Mouse (Mus musculus) frontal cortex, adult (tissue): ENCODE measurements around the gene Adam10.
A peak's percentile ranks its signal among the peaks of the same experiment; 100 is the strongest.

Source experiments
- ATAC-seq: cut with Nextera tagmentation; 2 replicates; pipeline ENCODE4 v1.9.2; 2017; ENCODE audit warnings: mild to moderate bottlenecking, moderate library complexity, mixed read lengths; ENCODE audit not compliant: low TSS enrichment

The Adam10 gene

GRCm38 (mm10) chr9:70673656-70674055 is 5.1 kb upstream of the Adam10 start:
- no peak for ATAC-seq

- no peak for ATAC-seq
Observed at GRCm38 (mm10) chr9:70675117-70675516, 3.7 kb upstream of the Adam10 start.

- ATAC-seq: no peak
Observed at GRCm38 (mm10) chr9:70675961-70676360, 2.8 kb upstream of the Adam10 start.

- ATAC-seq: peak; percentile 48
Observed at GRCm38 (mm10) chr9:70679132-70680091, 615 bp downstream of the Adam10 start.

- no peak for ATAC-seq
Observed at GRCm38 (mm10) chr9:70682202-70682601, 3.4 kb downstream of the Adam10 start.

- ATAC-seq: no peak
Observed at GRCm38 (mm10) chr9:70688301-70688968, 9.6 kb downstream of the Adam10 start.

- ATAC-seq: no peak
Observed at GRCm38 (mm10) chr9:70689926-70690325, 11.1 kb downstream of the Adam10 start.

- ATAC-seq: no peak
Observed at GRCm38 (mm10) chr9:70690579-70690978, 11.8 kb downstream of the Adam10 start.

GRCm38 (mm10) chr9:70691772-70692693 is 13.2 kb downstream of the Adam10 start:
- no peak for ATAC-seq

GRCm38 (mm10) chr9:70695723-70696122 is 16.9 kb downstream of the Adam10 start:
- ATAC-seq: no peak

GRCm38 (mm10) chr9:70698090-70698489 is 19.3 kb downstream of the Adam10 start:
- no peak for ATAC-seq

- ATAC-seq: no peak
Observed at GRCm38 (mm10) chr9:70703597-70704203, 24.9 kb downstream of the Adam10 start.

- no peak for ATAC-seq
Observed at GRCm38 (mm10) chr9:70706444-70706843, 27.6 kb downstream of the Adam10 start.

GRCm38 (mm10) chr9:70729544-70729943 is 50.7 kb downstream of the Adam10 start:
- no peak for ATAC-seq

GRCm38 (mm10) chr9:70731079-70731478 is 52.3 kb downstream of the Adam10 start:
- ATAC-seq: no peak

- no peak for ATAC-seq
Observed at GRCm38 (mm10) chr9:70733208-70733607, 54.4 kb downstream of the Adam10 start.

- ATAC-seq: no peak
Observed at GRCm38 (mm10) chr9:70739998-70740397, 61.2 kb downstream of the Adam10 start.

GRCm38 (mm10) chr9:70751504-70752222 is 72.9 kb downstream of the Adam10 start:
- no peak for ATAC-seq

GRCm38 (mm10) chr9:70760974-70761373 is 82.2 kb downstream of the Adam10 start:
- no peak for ATAC-seq

- no peak for ATAC-seq
Observed at GRCm38 (mm10) chr9:70775517-70775916, 96.7 kb downstream of the Adam10 start.

GRCm38 (mm10) chr9:70782191-70782590 is 103.4 kb downstream of the Adam10 start:
- no peak for ATAC-seq
